Mouse (Mus musculus) E14TG2a.4 (cell line): ENCODE data around the gene Serpind1.

Source experiments
- CTCF ChIP-seq: conservative IDR thresholded peaks from 2 replicates; pipeline ENCODE4 v1.5.1; 2014; ENCODE audit warnings: low read length
- NANOG ChIP-seq: IDR thresholded peaks from 2 replicates; pipeline ENCODE4 v1.6.1; 2014; ENCODE audit warnings: borderline replicate concordance, low read length, mixed read lengths

- TF ChIP-seq CTCF (peak; percentile 100), NANOG (no peak)
These were observed 38.4 kb upstream of the Serpind1 start for GRCm38 (mm10) chr16:17292751-17293150.
